Mouse (Mus musculus) testis, adult 10 weeks (tissue): ENCODE data around the gene Sult2a8. TPM values are rescaled to one million over a fixed set of nuclear protein-coding genes. Genes with fewer than 3 reads are reported as not detected.

Experiments used
- polyA plus RNA-seq: library from polyadenylated mRNA; stranded (reverse); fragments of 350-450 nt; fragmentation: Illumina TruSeq; extraction: RNeasy Lipid Tissue Mini Kit (QIAGEN cat#74804); gene quantifications from one replicate; pipeline ENCODE4 v1.2.3, GENCODE M21; 2014; ENCODE audit warnings: low read depth, low replicate concordance

The Sult2a8 gene
- 0.29 TPM for polyA plus RNA-seq

GRCm38 (mm10) chr7:14446534-14446933 lies at the start of gene Sult2a8:
Gene Sult2a8 (minus strand): TSS chr7:14446769.

GRCm38 (mm10) chr7:14494130-14494529 lies 47.6 kb upstream of the Sult2a8 start, which contains the start of gene Sult2a7:
Gene Sult2a7 (minus strand): TSS chr7:14494230.

Other genes with a start within 250 kb of the Sult2a8 start
- not detected for gene Sult2a6, start 191.9 kb downstream of the Sult2a8 start, polyA plus RNA-seq
- gene Obox8, start 113.2 kb downstream of the Sult2a8 start, polyA plus RNA-seq: not detected
- 2.6 TPM for gene Sult2a7, start 47.5 kb upstream of the Sult2a8 start, polyA plus RNA-seq
- 1.1 TPM for gene Vmn1r90, start 116.7 kb upstream of the Sult2a8 start, polyA plus RNA-seq
- gene Obox7, start 212.7 kb upstream of the Sult2a8 start, polyA plus RNA-seq: not detected